Mouse (Mus musculus) heart, postnatal 4 days (tissue): ENCODE results near the gene Ciapin1. TPM values are rescaled to one million over a fixed set of nuclear protein-coding genes. Genes with fewer than 3 reads are reported as not detected.
A peak's percentile ranks its signal among the peaks of the same experiment; 100 is the strongest.

Experiments used
- DNase-seq: peaks from one replicate; pipeline ENCODE4 v3.0.0; 2021
- total RNA-seq, 2 experiments: library from RNA; stranded (reverse); gene quantifications; 2 replicates each; pipeline ENCODE4 v1.2.3; 2021

Gene Ciapin1
- 10 to 100 TPM; 84.5 to 91.1 TPM for total RNA-seq

- DNase-seq = peak; percentile 96
Observed at GRCm38 (mm10) chr8:94837662-94838574, at the start of gene Ciapin1, which contains the start of gene Coq9. Gene Ciapin1 (minus strand): TSS chr8:94838358. Gene Coq9 (plus strand): TSS chr8:94838321.

GRCm38 (mm10) chr8:94880742-94881141, 42.6 kb upstream of the Ciapin1 start:
- DNase-seq = no peak

GRCm38 (mm10) chr8:94876820-94877219, 38.7 kb upstream of the Ciapin1 start:
- DNase-seq = no peak

GRCm38 (mm10) chr8:94876197-94876730, 38.1 kb upstream of the Ciapin1 start, which contains the start of gene Dok4:
Gene Dok4 (minus strand): TSS chr8:94876330.
- peak; percentile 95 for DNase-seq

GRCm38 (mm10) chr8:94875871-94876150, 37.7 kb upstream of the Ciapin1 start:
- DNase-seq = no peak

- DNase-seq = peak; percentile 37
Observed at GRCm38 (mm10) chr8:94875096-94875870, 37.1 kb upstream of the Ciapin1 start.

GRCm38 (mm10) chr8:94874358-94874757, 36.2 kb upstream of the Ciapin1 start:
- peak; percentile 82 for DNase-seq

GRCm38 (mm10) chr8:94872576-94872975, 34.4 kb upstream of the Ciapin1 start:
- DNase-seq = no peak

- DNase-seq = no peak
Observed at GRCm38 (mm10) chr8:94872156-94872555, 34.0 kb upstream of the Ciapin1 start.

GRCm38 (mm10) chr8:94871108-94871894, 33.1 kb upstream of the Ciapin1 start:
- DNase-seq = peak; percentile 69

GRCm38 (mm10) chr8:94870474-94871107, 32.4 kb upstream of the Ciapin1 start:
- peak; percentile 36 for DNase-seq

GRCm38 (mm10) chr8:94870003-94870402, 31.8 kb upstream of the Ciapin1 start:
- no peak for DNase-seq

GRCm38 (mm10) chr8:94869146-94869545, 31.0 kb upstream of the Ciapin1 start:
- DNase-seq = no peak

- no peak for DNase-seq
Observed at GRCm38 (mm10) chr8:94866921-94867320, 28.8 kb upstream of the Ciapin1 start.

- DNase-seq = no peak
Observed at GRCm38 (mm10) chr8:94865292-94865691, 27.1 kb upstream of the Ciapin1 start.

GRCm38 (mm10) chr8:94863897-94864673, 25.9 kb upstream of the Ciapin1 start:
- DNase-seq = no peak

- no peak for DNase-seq
Observed at GRCm38 (mm10) chr8:94862487-94863220, 24.5 kb upstream of the Ciapin1 start.

GRCm38 (mm10) chr8:94861352-94861910, 23.3 kb upstream of the Ciapin1 start:
- DNase-seq = peak; percentile 84

GRCm38 (mm10) chr8:94857346-94858173, 19.4 kb upstream of the Ciapin1 start, which contains the start of gene Polr2c:
Gene Polr2c (plus strand): TSS chr8:94857450.
- peak; percentile 95 for DNase-seq
